Mouse (Mus musculus): Measurements from ENCODE around the gene Mrgprh.

DNA sequence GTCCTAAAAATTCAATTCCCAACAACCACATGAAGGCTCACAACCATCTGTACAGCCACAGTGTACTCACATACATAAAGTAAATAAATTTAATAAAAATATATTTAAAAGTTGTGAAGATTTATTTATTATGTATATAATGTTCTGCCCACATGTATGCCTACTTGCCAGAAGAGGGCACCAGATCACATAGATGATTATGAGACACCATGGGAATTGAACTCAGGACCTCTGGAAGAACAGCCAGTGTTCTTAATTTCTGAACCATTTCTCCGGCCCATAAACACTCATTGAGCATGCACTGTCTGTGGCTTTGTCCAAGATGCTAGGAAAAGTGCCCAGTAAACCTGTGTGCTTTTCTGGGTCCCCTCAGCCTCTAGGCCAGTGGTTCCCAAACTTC, 5.4 kb downstream of the Mrgprh start:
- no peak for TF ChIP-seq ZNF384 (IDR thresholded peaks at IDR 0.05; ENCODE audit: low read depth, low read length)
- TF ChIP-seq ZC3H11A (IDR thresholded peaks at IDR 0.05; ENCODE audit: borderline replicate concordance, low read depth, low read length): no peak
- no peak for TF ChIP-seq MAFK (IDR thresholded peaks at IDR 0.05; ENCODE audit: insufficient read depth, low read depth, low read length)
- no peak for TF ChIP-seq HCFC1 (IDR thresholded peaks at IDR 0.05; ENCODE audit: borderline replicate concordance, insufficient read depth, low read length)
- TF ChIP-seq CHD2 (IDR thresholded peaks at IDR 0.05; ENCODE audit: low read depth, low read length): no peak
